Mouse (Mus musculus): ENCODE measurements at regions not wholly inside any gene's neighbourhood (a gene's known extent, or its start where the extent isn't known, plus 50 kb on each side); places are given as distances from the start of the nearest gene placed in this dataset.
A peak's percentile ranks its signal among the peaks of the same experiment; 100 is the strongest.

GRCm38 (mm10) chr10:67663028-67663427 is 114.3 kb upstream of the Ado start:
- no peak for DNase-seq (ENCODE audit: low spot score in 2 of 2)

- DNase-seq (ENCODE audit: low spot score in 2 of 2), result no peak
These were observed 112.9 kb upstream of the Ado start for GRCm38 (mm10) chr10:67661666-67662065.

- no peak for DNase-seq (ENCODE audit: low spot score in 2 of 2)
These were observed 109.3 kb upstream of the Ado start for GRCm38 (mm10) chr10:67658005-67658545.

GRCm38 (mm10) chr10:67657305-67657704 is 108.5 kb upstream of the Ado start:
- DNase-seq (ENCODE audit: low spot score in 2 of 2), result no peak

- DNase-seq (ENCODE audit: low spot score in 2 of 2), result no peak
These were observed 105.8 kb upstream of the Ado start for GRCm38 (mm10) chr10:67654518-67654917.

- DNase-seq (ENCODE audit: low spot score in 2 of 2), result no peak
These were observed 103.5 kb upstream of the Ado start for GRCm38 (mm10) chr10:67652300-67652699.

GRCm38 (mm10) chr10:67651386-67651785 is 102.6 kb upstream of the Ado start:
- DNase-seq (ENCODE audit: low spot score in 2 of 2), result no peak

- peak in 1 of 2 experiments; percentile 25 for DNase-seq (ENCODE audit: low spot score in 2 of 2)
These were observed 99.3 kb upstream of the Ado start for GRCm38 (mm10) chr10:67647777-67648727.

- peak in 1 of 2 experiments; percentile 23 for DNase-seq (ENCODE audit: low spot score in 2 of 2)
These were observed 98.2 kb upstream of the Ado start for GRCm38 (mm10) chr10:67646659-67647559.

GRCm38 (mm10) chr10:67645821-67646220 is 97.1 kb upstream of the Ado start:
- DNase-seq (ENCODE audit: low spot score in 2 of 2), result no peak

- no peak for DNase-seq (ENCODE audit: low spot score in 2 of 2)
These were observed 95.5 kb upstream of the Ado start for GRCm38 (mm10) chr10:67644280-67644679.

GRCm38 (mm10) chr10:67643685-67644084 is 94.9 kb upstream of the Ado start:
- DNase-seq (ENCODE audit: low spot score in 2 of 2), result no peak

GRCm38 (mm10) chr10:67637339-67637738 is 88.6 kb upstream of the Ado start:
- DNase-seq (ENCODE audit: low spot score in 2 of 2), result peak in 1 of 2 experiments; percentile 34

- DNase-seq (ENCODE audit: low spot score in 2 of 2), result peak in 1 of 2 experiments; percentile 77
These were observed 87.8 kb upstream of the Ado start for GRCm38 (mm10) chr10:67636569-67636968.

GRCm38 (mm10) chr10:67634795-67635194 is 86.0 kb upstream of the Ado start:
- no peak for DNase-seq (ENCODE audit: low spot score in 2 of 2)

- no peak for DNase-seq (ENCODE audit: low spot score in 2 of 2)
These were observed 84.3 kb upstream of the Ado start for GRCm38 (mm10) chr10:67633063-67633462.

- DNase-seq (ENCODE audit: low spot score in 2 of 2), result no peak
These were observed 74.6 kb upstream of the Ado start for GRCm38 (mm10) chr10:67623338-67623737.

GRCm38 (mm10) chr10:67620018-67620417 is 71.3 kb upstream of the Ado start:
- peak in 1 of 2 experiments; percentile 20 for DNase-seq (ENCODE audit: low spot score in 2 of 2)

- DNase-seq (ENCODE audit: low spot score in 2 of 2), result no peak
These were observed 69.4 kb upstream of the Ado start for GRCm38 (mm10) chr10:67618112-67618511.

- no peak for DNase-seq (ENCODE audit: low spot score in 2 of 2)
These were observed 66.3 kb upstream of the Ado start for GRCm38 (mm10) chr10:67615016-67615415.

- peak in 1 of 2 experiments; percentile 21 for DNase-seq (ENCODE audit: low spot score in 2 of 2)
These were observed 61.9 kb upstream of the Ado start for GRCm38 (mm10) chr10:67610689-67611088.

- DNase-seq (ENCODE audit: low spot score in 2 of 2), result no peak
These were observed 59.3 kb upstream of the Ado start for GRCm38 (mm10) chr10:67608033-67608432.
